Mouse (Mus musculus) heart, adult 8-10 months (tissue): ENCODE results near the gene Ttc21a. TPM values are rescaled to one million over a fixed set of nuclear protein-coding genes. Genes with fewer than 3 reads are reported as not detected.

Experiments
- DNase-seq: peaks from one replicate; pipeline ENCODE4 v3.0.0; 2022; ENCODE audit warnings: low spot score
- total RNA-seq, 4 experiments: library from RNA; stranded (reverse); gene quantifications; 2 replicates each; pipeline ENCODE4 v1.2.4; 2022

The Ttc21a gene
- total RNA-seq, 4 experiments from 2014 or later: 0.09 TPM; not detected in 3

- no peak for DNase-seq
Measured at GRCm38 (mm10) chr9:119974609-119975008, 37.2 kb downstream of the Ttc21a start.

DNA sequence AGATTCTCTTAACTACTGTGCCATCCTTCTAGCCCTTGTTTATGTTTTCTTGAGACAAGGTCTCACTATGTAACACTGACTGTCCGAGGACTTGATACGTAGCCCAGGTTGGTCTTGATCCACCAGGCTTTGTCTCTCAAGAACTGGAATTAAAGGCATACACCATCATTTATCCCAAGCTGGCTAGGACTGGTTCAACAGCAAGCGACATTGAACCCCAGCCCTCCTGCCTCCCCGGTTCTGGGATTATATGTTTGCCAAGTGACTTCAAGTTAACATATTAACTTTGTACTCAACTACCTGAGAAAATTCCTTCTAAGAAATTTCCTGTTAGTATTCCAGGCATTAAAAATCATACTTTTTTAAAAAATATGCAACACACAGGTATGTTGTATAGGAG, 37.9 kb downstream of the Ttc21a start:
- no peak for DNase-seq

GRCm38 (mm10) chr9:119976704-119977556, 39.5 kb downstream of the Ttc21a start:
- DNase-seq: no peak

GRCm38 (mm10) chr9:119977557-119978060, 40.2 kb downstream of the Ttc21a start:
- DNase-seq: no peak

GRCm38 (mm10) chr9:119978151-119978810, 40.9 kb downstream of the Ttc21a start:
- no peak for DNase-seq

DNA sequence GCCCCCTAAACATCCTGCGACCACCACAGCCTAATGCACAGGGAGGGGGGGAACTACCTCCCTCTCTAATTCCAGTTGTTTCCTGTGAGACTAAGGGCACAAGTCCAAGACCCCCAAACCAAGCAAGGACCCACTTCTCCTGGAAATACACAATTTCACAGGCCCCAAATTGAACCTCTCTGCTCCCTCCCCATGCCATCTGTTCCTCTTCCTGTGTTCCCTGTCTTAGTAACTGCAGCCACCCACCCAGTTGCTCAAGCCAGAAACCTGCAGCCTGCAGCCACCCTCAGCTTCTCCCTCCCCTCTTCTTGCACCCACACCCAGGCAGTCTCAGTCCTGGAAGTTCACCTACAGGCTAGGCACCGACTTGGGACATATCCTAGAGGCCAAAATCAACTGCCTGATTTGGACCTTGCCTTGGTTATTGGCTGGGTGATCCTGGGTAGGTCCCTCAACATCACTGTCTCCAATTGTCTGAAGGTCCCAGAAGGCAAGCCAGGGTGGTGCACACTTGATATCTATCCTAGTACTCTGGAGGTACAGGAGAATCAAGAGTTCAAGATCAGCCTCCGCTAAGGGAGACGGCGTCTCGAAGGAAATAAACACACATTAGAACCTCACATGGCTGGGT, 41.5 kb downstream of the Ttc21a start:
- no peak for DNase-seq

- no peak for DNase-seq
Measured at GRCm38 (mm10) chr9:119979749-119980148, 42.3 kb downstream of the Ttc21a start.

DNA sequence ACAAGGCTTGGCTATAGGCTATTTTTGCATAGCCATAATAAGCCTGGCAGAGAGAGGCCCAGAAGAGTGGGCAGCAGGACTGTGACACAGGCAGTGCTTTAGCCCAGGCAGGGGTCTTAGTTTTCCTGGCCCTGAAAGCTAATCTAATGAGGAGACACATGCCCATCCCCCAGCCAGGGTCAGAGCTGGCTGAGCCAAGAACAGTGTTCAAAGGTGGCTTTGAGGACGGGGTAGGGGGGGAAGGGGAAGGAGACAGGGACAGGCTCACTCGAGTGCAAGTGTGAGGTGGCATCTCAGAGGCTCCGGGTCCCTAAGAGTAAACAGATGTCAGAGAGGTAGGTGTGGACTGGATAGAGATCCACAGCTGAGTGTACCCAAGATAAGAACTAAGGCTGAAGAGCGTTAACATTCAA, 43.4 kb downstream of the Ttc21a start:
- no peak for DNase-seq

GRCm38 (mm10) chr9:119981183-119982179, 44.1 kb downstream of the Ttc21a start:
- DNase-seq: peak; percentile 93

- peak; percentile 59 for DNase-seq
Measured at GRCm38 (mm10) chr9:119982241-119982811, 44.9 kb downstream of the Ttc21a start.

DNA sequence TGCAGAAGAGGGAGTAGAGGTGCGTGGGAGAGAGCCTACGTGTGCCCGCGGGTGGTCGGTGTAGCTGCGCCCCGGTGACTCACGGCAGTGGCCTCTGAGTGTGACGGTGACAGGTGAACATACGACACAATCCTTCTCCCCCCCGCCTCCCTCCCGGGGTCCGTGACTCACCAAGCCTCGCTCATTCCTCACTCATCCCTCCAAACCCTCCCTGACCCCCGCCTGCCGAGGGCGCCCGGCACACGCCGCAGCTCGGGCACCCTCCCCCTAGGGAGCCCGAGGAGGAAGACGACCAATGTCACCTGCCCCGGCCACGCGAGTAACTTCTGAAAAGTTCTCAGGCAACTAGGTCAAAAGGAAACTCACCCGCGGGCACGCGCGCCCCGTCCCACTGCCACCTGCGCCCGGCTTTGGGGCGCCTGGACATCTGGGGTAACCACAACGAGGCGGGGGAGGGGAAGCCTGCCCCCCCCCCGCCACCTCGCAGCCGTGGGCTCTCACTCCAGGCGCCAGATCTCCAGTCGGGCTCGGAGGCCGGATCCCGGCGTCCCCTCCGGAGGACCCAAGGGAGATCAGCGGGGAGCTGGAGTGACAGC, 45.6 kb downstream of the Ttc21a start:
- peak; percentile 64 for DNase-seq

DNA sequence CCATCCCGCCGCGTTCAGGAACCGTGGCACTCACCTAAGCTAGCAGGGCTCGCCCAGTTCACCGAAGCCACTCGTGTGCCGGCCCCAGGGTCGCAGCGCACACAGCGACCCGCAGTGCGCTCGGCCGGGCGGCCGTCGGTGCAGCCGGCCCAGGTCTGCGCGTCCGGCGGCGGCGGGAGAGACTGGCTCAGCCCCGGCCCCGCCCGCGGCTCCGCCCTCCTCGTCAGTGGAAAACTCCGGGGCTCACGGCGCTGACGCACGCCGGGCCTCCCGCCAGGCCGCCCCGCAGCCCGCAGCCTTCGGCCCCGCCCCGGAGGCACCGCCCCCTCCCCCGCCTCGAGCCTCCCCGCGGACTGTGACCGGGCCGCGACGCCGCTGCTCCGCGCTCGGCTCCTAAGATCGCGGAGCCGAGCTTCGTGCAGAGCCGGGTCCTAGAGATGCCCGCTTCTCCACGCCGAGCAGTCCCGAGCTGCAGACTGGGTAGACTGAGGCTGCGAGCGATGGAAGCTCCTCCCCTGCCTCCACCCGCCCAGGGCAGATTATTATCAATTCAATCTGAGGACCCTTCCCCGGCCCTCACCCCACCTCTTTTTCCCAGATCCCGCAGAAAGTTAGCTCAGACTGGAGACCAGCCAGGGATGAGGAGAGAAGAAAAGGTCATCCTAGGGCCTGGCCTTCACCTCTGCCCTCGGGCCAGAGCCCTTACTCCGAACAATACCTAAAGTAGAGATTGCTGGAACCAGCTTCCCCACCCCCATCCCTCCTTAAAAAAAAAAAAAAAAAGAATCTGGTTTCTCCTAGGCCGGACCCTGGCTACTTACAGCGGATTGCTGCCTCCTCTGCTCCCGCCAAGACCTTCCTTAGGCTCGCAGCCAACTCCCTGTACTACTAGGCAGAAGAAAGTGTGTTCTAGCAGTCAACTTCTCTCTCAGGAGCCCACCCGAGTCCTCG, 46.5 kb downstream of the Ttc21a start:
- peak; percentile 89 for DNase-seq

GRCm38 (mm10) chr9:119984536-119985011, 47.2 kb downstream of the Ttc21a start, which contains the start of gene Csrnp1:
Gene Csrnp1 (minus strand): TSS chr9:119984658.
- DNase-seq: no peak

DNA sequence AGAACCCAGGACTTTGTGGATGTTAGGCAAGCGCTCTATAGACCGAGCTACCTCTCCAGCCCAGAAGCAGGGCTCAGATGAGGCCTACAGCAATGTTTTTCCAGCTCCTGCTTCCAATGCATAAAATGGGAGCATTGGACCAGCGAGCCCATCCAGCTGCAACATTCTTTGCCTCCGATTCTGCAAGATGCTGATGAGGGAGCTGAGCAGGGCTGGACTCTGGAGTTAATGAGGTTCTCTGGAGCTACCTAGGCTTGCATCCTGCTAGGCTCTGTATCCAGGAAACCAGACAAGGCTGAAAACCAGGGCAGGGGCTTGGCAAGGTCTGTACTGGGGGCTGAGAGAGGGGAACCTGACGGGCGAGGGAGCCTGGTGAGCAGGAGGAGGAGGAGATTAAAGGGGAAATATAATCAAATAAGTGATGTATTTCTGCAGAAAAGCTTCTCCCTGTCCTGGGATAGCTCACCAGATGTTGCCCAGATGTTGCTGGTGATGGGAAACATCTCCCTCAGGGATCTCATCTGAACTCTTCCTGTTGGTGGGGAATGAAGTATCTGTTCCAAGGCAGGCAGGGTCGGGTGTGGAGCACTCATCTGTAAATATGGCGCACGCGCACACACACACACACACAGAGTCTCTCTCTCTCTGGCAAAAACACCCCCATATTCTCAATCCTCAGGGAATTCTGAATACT, 48.6 kb downstream of the Ttc21a start:
- DNase-seq: no peak

GRCm38 (mm10) chr9:119988304-119988703, 50.9 kb downstream of the Ttc21a start:
- no peak for DNase-seq

- DNase-seq: no peak
Measured at GRCm38 (mm10) chr9:119991310-119991709, 53.9 kb downstream of the Ttc21a start.

- no peak for DNase-seq
Measured at GRCm38 (mm10) chr9:119993092-119993844, 55.9 kb downstream of the Ttc21a start.
